Mouse (Mus musculus): ENCODE results near the gene Cox20. TPM values are rescaled to one million over a fixed set of nuclear protein-coding genes. Genes with fewer than 3 reads are reported as not detected.
"Not testable (repeated sequence)": the region's sequence is repeated elsewhere in the genome, so short reads cannot be mapped to it uniquely, and the experiment has no call there.

The Cox20 gene
- polyA plus RNA-seq (2012; ENCODE audit: insufficient read depth, insufficient read length, low replicate concordance, missing spikeins), result not detected in 2 replicates

DNA sequence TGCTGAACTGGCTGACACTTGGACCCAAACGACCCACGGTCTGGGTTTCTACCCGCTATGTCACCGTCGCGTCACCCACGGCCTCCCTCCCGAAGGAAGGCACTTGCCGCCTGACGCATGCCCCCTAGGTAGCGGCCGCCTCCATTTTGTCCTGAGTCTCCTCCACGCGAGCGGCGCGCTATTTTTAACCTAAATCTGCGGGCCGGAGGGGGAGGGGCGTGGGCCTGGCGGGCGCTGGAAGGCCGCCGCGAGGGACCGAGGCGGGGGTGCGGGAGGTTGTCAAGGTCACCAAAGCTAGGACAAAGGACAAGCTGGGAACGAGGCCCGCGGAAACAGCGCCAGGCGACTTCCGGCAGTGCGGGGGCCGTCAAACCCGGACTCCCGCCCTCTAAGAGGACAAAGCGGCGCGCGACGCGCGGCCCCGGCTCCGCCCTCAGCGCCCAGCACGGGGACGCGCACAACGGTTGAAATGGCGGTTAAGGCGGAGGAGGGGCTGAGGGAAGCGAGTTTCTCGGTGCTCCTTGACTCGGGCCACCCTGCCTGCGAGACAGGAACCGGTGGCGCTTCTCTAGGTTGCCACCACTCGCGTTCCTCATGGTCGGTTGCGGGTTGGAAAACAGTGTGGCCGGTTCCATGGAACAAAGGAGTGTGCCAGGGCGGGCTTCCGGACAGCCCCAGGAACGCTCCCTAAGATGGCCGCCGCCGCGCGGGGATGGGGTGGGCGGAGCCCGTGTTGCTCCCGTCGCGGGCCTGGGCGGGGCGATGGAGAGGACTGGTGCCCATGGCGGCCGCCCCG is at the start of gene Cox20:
Cox20 (plus strand) TSS at position 742 of the 796 bp plus-strand sequence.
- TF ChIP-seq POLR2A (IDR thresholded peaks at IDR 0.05; ENCODE audit: insufficient read depth, low read depth, low read length) (peak; percentile 90), CTCF (IDR thresholded peaks at IDR 0.05; ENCODE audit: insufficient read depth, low read depth, low read length) (no peak)
- H3K27ac ChIP-seq (ENCODE audit: insufficient read depth, low read depth, low read length), result peak within 1 kb of the TSS; percentile 98

DNA sequence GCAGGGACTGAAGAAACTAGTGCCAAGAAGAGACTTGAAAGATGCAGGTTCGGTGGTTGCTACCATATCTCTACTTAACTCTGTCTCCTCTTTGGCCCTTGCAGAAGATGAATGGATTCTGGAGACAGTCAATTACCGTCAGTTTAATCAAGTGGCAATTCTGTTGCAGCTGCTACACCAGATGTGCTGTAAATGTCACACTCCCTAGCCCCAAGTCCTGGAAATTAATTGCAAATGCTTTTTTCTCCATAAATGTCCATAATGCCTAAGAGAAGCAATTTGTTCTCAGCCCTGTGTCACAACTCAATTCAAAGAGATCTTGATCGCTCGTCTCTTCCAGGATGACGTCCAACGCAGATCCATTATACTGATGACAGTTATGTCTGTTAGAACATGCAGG is 48.3 kb upstream of the Cox20 start:
- Histone ChIP-seq H3K4me1 (ENCODE audit: control insufficient read depth, insufficient read depth, low read length) (peaks cover under 1% of the 10 kb centered on the region; the same call in 1 of the 2 replicates), H3K27ac (ENCODE audit: insufficient read depth, low read depth, low read length) (no peak overlapping the region), H3K4me3 (ENCODE audit: insufficient read depth, low read depth, low read length) (no peak overlapping the region)
- no peak for TF ChIP-seq CTCF (IDR thresholded peaks at IDR 0.05; ENCODE audit: insufficient read depth, low read depth, low read length)
- TF ChIP-seq POLR2A (IDR thresholded peaks at IDR 0.05; ENCODE audit: insufficient read depth, low read depth, low read length), result no peak
- 84% methylated on average over 6 of the region's 6 CpGs for WGBS

More for the DNA sequence above, at the start of gene Cox20:
- under 1% methylated on average over 83 of the region's 83 CpGs for WGBS
- Histone ChIP-seq H3K4me1 (ENCODE audit: control insufficient read depth, insufficient read depth, low read length) (no peaks in the 10 kb centered on the region), H3K4me3 (ENCODE audit: insufficient read depth, low read depth, low read length) (peak within 1 kb of the TSS; percentile 62)

DNA sequence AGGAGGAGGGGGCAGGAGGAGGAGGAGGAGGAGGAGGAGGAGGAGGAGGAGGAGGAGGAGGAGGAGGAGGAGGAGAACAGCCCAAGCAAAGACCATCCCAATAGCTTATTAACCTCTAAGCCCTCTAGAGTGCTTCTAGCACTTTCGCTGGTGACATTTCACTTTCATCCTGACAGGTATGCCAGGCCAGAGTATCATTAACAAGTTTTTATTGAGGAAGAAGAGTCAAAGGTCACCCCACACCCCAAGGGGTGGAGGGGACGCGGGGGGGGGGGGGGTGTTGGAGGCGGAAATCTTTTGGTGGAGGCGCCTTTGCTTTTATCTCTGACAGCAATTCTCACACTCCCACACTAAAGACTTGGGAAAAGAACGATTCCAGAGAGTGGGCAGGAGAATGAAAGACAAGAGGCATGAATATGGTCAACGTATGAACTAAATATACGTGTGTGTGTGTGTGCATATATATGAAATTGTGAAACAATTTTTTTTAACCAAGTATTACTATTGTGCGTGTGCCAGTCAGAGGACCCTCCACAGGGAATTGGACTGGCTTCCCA is 43.7 kb upstream of the Cox20 start:
- Histone ChIP-seq H3K4me1 (ENCODE audit: control insufficient read depth, insufficient read depth, low read length) (peaks cover 9% of the 10 kb centered on the region; the same call in 1 of the 2 replicates), H3K4me3 (ENCODE audit: insufficient read depth, low read depth, low read length) (no peak overlapping the region), H3K27ac (ENCODE audit: insufficient read depth, low read depth, low read length) (no peak overlapping the region)
- WGBS, result 45% methylated on average over 9 of the region's 9 CpGs
- TF ChIP-seq CTCF (IDR thresholded peaks at IDR 0.05; ENCODE audit: insufficient read depth, low read depth, low read length) (no peak), POLR2A (IDR thresholded peaks at IDR 0.05; ENCODE audit: insufficient read depth, low read depth, low read length) (no peak)

DNA sequence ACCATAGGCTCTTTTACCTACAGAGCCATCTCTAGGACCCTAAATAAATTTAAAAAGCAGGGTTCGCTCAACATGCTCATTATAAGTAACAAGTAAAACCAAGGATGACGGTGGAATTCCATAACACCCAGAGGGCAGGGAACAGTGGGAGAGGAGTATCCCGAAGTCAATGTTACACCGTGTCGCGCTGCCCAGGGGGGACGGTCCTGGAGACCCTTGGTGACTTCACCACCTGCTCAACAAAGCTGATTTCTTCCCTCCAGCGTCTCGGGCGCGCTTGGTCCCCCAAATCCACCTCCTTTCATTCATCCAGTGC is 43.2 kb upstream of the Cox20 start:
- Histone ChIP-seq H3K4me3 (ENCODE audit: insufficient read depth, low read depth, low read length) (peak overlapping the region; percentile 58), H3K4me1 (ENCODE audit: control insufficient read depth, insufficient read depth, low read length) (peaks cover 9% of the 10 kb centered on the region; the same call in 1 of the 2 replicates), H3K27ac (ENCODE audit: insufficient read depth, low read depth, low read length) (0 out of 2 replicates have a peak overlapping the region, but pooled peaks have one; percentile 85)
- TF ChIP-seq POLR2A (IDR thresholded peaks at IDR 0.05; ENCODE audit: insufficient read depth, low read depth, low read length), result no peak
- TF ChIP-seq CTCF (IDR thresholded peaks at IDR 0.05; ENCODE audit: insufficient read depth, low read depth, low read length), result no peak
- 7% methylated on average over 11 of the region's 11 CpGs for WGBS

DNA sequence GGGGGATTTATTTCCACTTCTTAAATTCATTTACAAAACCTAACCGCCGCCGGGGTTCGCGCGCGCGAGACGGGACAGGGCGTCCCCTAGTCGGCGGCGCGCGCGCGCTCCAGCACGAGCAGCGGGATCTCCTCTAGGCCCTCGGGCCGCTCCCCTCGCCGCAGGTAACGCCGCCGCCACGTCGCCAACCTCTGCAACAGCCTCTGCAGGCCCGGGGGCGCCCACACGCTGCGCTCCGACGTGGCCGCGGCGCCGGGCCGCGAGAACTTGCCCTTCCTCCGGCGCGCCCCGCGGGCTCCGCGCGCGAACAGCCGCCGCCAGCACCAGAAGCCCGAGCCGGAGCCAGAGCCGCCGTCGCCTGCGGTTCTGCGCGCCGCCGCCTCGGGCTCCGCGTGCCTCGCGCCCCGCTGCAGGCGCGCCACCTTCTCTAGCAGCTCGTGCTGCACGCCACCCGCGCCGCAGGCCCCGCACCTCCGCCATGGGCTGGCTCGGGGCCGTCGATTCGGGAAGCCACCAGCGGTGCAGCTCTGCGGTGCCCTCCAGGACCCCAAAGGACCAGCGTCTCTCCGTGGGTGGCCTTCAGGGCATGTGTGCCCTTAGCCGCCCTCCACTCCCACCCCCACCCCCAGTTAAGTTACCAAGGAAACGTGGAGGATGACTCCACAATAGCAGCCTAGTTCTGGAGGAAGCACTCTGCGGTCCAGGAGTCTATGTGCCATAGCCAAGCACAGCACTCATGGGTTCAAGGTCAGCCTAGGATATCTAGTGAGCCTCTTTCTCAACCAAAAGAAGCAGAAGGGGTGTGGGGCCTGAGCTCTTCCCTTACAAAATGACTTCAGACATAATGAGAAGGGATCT is 42.6 kb upstream of the Cox20 start:
- under 1% methylated on average over 86 of the region's 87 CpGs for WGBS
- TF ChIP-seq CTCF (IDR thresholded peaks at IDR 0.05; ENCODE audit: insufficient read depth, low read depth, low read length), result no peak
- TF ChIP-seq POLR2A (IDR thresholded peaks at IDR 0.05; ENCODE audit: insufficient read depth, low read depth, low read length), result peak; percentile 53
- peak overlapping the region; percentile 58 for H3K4me3 ChIP-seq (ENCODE audit: insufficient read depth, low read depth, low read length)
- H3K27ac ChIP-seq (ENCODE audit: insufficient read depth, low read depth, low read length), result peak overlapping the region; percentile 85
- H3K4me1 ChIP-seq (ENCODE audit: control insufficient read depth, insufficient read depth, low read length), result peaks cover 9% of the 10 kb centered on the region; the same call in 1 of the 2 replicates

DNA sequence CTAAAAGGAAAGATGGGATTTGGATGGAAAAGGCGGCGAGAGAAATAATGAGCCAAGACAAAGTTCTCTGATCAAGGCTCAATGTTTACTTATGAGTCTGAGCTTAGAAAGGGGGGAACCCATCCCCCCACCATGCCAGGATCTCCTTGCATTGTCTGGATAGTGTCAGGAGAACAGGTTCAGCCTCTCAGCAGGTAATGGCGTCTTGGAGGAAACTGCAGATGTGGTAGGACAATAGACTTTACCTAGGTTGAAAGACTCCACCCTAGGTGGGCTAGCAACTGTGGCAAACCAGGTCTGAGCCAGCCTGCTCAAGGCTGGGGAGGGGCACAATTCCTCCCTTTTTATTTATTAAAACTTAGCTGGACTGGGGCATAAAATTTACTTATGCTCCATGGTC is 35.6 kb upstream of the Cox20 start:
- not testable (repeated sequence) for H3K4me3 ChIP-seq (ENCODE audit: insufficient read depth, low read depth, low read length); H3K27ac ChIP-seq (ENCODE audit: insufficient read depth, low read depth, low read length); H3K4me1 ChIP-seq (ENCODE audit: control insufficient read depth, insufficient read depth, low read length)
- 87% methylated on average over 3 of the region's 3 CpGs for WGBS

DNA sequence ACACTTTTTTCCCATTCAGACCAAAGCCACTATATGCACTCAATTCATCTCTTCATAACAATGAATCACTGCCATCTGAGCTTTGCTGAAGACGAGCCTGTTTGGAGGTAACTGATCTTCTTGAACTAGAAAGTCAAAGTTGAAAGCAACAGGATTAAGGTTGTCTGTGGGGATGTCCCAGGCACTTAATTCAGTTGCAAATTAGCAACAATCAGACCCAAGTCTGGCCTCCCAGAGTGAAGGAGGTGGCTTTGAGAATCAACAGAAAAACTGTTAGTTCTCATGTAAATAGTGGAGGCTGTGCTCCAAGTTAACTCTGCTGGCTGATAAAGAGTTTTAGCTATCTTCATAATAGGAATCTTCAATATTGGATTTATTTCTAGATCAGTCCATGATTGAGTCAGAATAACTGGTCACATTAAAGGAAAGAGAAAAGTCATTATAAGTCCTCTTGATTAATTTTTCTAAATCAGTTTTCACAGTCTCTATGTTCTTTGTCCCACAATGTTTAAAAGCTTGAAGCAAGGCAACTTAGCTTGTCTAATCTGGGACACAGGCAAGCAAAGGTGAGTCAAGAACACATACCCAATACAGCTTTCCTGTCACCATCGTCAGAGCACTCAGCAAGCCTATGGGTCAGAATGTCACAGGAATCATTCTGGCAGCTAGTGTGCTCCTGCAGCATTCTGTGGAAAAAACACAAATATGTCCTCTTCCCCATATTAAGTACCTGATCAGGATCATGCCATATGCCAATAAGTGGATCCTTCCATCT is 34.8 kb upstream of the Cox20 start:
- Histone ChIP-seq H3K4me1 (ENCODE audit: control insufficient read depth, insufficient read depth, low read length) (no peaks in the 10 kb centered on the region), H3K4me3 (ENCODE audit: insufficient read depth, low read depth, low read length) (no peak overlapping the region), H3K27ac (ENCODE audit: insufficient read depth, low read depth, low read length) (no peak overlapping the region)
- 79% methylated on average over 2 of the region's 2 CpGs for WGBS
- TF ChIP-seq CTCF (IDR thresholded peaks at IDR 0.05; ENCODE audit: insufficient read depth, low read depth, low read length), result no peak
- no peak for TF ChIP-seq POLR2A (IDR thresholded peaks at IDR 0.05; ENCODE audit: insufficient read depth, low read depth, low read length)

DNA sequence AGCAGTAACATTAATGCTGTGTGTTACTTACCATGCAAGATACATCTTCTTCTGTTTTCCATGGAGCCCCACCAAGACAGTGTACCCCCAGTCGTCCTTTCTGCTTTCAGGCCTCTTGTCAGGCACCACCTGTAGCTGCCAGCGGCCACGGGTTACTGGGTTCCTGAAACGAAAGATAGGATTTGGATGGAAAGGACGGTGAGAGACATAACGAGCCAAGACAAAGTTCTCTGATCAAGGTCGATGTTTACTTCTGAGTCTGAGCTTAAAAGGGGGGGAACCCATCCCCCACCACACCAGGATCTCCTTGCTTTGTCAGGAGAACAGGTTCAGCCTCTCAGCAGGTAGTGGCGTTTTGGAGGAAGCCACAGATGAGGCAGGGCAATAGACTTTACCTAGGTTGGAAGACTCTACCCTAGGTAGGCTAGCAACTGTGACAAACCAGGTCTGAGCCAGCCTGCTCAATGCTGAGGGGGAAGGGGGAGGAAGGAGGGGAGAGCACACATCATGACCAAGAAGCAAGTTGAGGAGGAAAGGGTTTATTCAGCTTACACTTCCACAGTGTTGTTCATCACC is 31.2 kb upstream of the Cox20 start:
- 67% methylated on average over 8 of the region's 8 CpGs for WGBS
- TF ChIP-seq CTCF (IDR thresholded peaks at IDR 0.05; ENCODE audit: insufficient read depth, low read depth, low read length), result no peak
- no peak for TF ChIP-seq POLR2A (IDR thresholded peaks at IDR 0.05; ENCODE audit: insufficient read depth, low read depth, low read length)
- H3K4me3 ChIP-seq (ENCODE audit: insufficient read depth, low read depth, low read length), result no peak overlapping the region
- no peak overlapping the region for H3K27ac ChIP-seq (ENCODE audit: insufficient read depth, low read depth, low read length)
- peaks cover 3% of the 10 kb centered on the region for H3K4me1 ChIP-seq (ENCODE audit: control insufficient read depth, insufficient read depth, low read length)

Measured in olfactory bulb, adult 2 months (tissue).